20 mouse cellular contexts compared by ENCODE assay signal in the genomic region with DNA sequence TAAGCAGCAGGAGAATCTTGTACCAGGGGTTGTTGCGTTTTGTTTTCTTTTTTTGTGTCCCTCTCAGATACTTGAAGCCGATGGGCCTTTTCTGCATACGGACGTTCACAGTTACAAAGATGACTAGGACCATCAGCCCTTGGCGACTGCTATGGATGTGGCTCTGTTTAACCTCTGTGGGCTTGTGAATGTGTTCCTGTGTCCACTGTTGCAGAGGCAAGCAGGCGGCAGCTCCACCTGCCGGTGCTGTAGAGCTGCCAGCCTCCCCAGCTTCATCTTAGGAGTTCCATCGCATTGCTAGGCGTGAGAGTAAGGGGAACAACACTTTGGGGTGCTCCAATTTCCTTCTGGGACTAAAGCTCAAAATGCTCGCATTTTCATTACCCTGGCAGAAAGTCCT. TPM values are rescaled to one million over a fixed set of nuclear protein-coding genes. Genes with fewer than 3 reads are reported as not detected.
A peak's percentile ranks its signal among the peaks of the same experiment; 100 is the strongest.
DNase-seq lines count a peak whose midpoint lies in the region; ATAC-seq and TF ChIP-seq lines count a peak whose summit lies in the region.
"Had no signal": no experiment of that assay in that cellular context is flagged by ENCODE, and none has a peak within 500 bp of the region (broad histone marks: within the 10 kb centered on the region; RNA-seq: fewer than 3 reads in every experiment).

No protein-coding gene starts in this region.

- no peak for DNase-seq in frontal cortex, postnatal 25 days (ENCODE audit: low spot score in 2 of 2)
- no peak for DNase-seq in lung, postnatal 0 days (ENCODE audit: low spot score)
- no peak for DNase-seq in lung, postnatal 25 days (ENCODE audit: low spot score)
- DNase-seq in spleen, postnatal 36 days (ENCODE audit: low spot score in 2 of 2): no peak
- DNase-seq: adrenal gland, adult 8-10 months; forebrain, postnatal 0 days; heart, adult 18-20 months; kidney, postnatal 4 days; thymus, adult 2 months had no signal

- no peaks in the 10 kb centered on the region for H3K36me3 ChIP-seq in intestine, postnatal 0 days (ENCODE audit: control insufficient read depth, insufficient read depth)
- H3K36me3 ChIP-seq in intestine, embryonic 15.5 days: 0 out of 2 replicates have a peak, but pooled peaks cover 9% of the 10 kb centered on the region
- 0 out of 2 replicates have a peak, but pooled peaks cover 3% of the 10 kb centered on the region for H3K36me3 ChIP-seq in lung, postnatal 0 days (ENCODE audit: insufficient read depth, low read length)

- no peak for TF ChIP-seq EP300 in lung, postnatal 0 days (IDR thresholded peaks at IDR 0.05)

- no peaks in the 10 kb centered on the region for H3K4me1 ChIP-seq in intestine, postnatal 0 days (replicated peaks; ENCODE audit: control insufficient read depth, insufficient read depth, low read length)
- no peaks in the 10 kb centered on the region for H3K4me1 ChIP-seq in intestine, embryonic 15.5 days (replicated peaks)
- no peaks in the 10 kb centered on the region for H3K4me1 ChIP-seq in lung, postnatal 0 days (ENCODE audit: insufficient read depth, low read depth, low read length)
- no peaks in the 10 kb centered on the region for H3K4me1 ChIP-seq in cortical plate, adult 2 months (ENCODE audit: control insufficient read depth, insufficient read depth, low read length)
- H3K4me1 ChIP-seq: stomach, embryonic 15.5 days had no signal

- no peak for TF ChIP-seq POLR2A in cortical plate, adult 2 months (IDR thresholded peaks at IDR 0.05; ENCODE audit: extremely low read depth, insufficient read depth, low read length)

- TF ChIP-seq CTCF in intestine, postnatal 0 days (IDR thresholded peaks at IDR 0.05; ENCODE audit: low read depth): peak; percentile 12; the same call in 1 of the 2 replicates
- peak; percentile 30 for TF ChIP-seq CTCF in lung, postnatal 0 days (IDR thresholded peaks at IDR 0.05)
- TF ChIP-seq CTCF in cortical plate, adult 2 months (IDR thresholded peaks at IDR 0.05; ENCODE audit: extremely low read depth, insufficient read depth, low read length): peak; percentile 22; the same call in 1 of the 2 replicates

- H3K9ac ChIP-seq in intestine, postnatal 0 days (ENCODE audit: low read depth, low read length): no peak overlapping the region
- no peak overlapping the region for H3K9ac ChIP-seq in intestine, embryonic 15.5 days
- no peak overlapping the region for H3K9ac ChIP-seq in lung, postnatal 0 days (replicated peaks; ENCODE audit: low read depth)
- H3K9ac ChIP-seq: embryonic facial prominence, embryonic 15.5 days; forebrain, postnatal 0 days; kidney, embryonic 15.5 days; lung, embryonic 15.5 days; stomach, embryonic 15.5 days had no signal

- H3K4me3 ChIP-seq in intestine, postnatal 0 days (ENCODE audit: low read depth, low read length): no peak overlapping the region
- no peak overlapping the region for H3K4me3 ChIP-seq in intestine, embryonic 15.5 days (replicated peaks)
- no peak overlapping the region for H3K4me3 ChIP-seq in lung, postnatal 0 days (ENCODE audit: low read depth, low read length)
- H3K4me3 ChIP-seq in cortical plate, adult 2 months (ENCODE audit: insufficient read depth, low read length): no peak overlapping the region
- H3K4me3 ChIP-seq: embryonic facial prominence, embryonic 15.5 days; kidney, embryonic 15.5 days; limb, embryonic 10.5 days; lung, embryonic 15.5 days; stomach, embryonic 15.5 days had no signal

- no peak overlapping the region for H3K4me2 ChIP-seq in intestine, postnatal 0 days (replicated peaks; ENCODE audit: low read depth)
- no peak overlapping the region for H3K4me2 ChIP-seq in intestine, embryonic 15.5 days (replicated peaks)
- H3K4me2 ChIP-seq in lung, postnatal 0 days (replicated peaks; ENCODE audit: low read depth, low read length): no peak overlapping the region
- H3K4me2 ChIP-seq: embryonic facial prominence, embryonic 15.5 days; kidney, embryonic 15.5 days; lung, embryonic 15.5 days; midbrain, embryonic 11.5 days; stomach, embryonic 15.5 days had no signal

- no peaks in the 10 kb centered on the region for H3K27me3 ChIP-seq in intestine, postnatal 0 days (replicated peaks; ENCODE audit: control insufficient read depth, insufficient read depth, low read length)
- no peaks in the 10 kb centered on the region for H3K27me3 ChIP-seq in intestine, embryonic 15.5 days (replicated peaks)
- no peaks in the 10 kb centered on the region for H3K27me3 ChIP-seq in lung, postnatal 0 days (replicated peaks; ENCODE audit: insufficient read depth, low read length)
- H3K27me3 ChIP-seq: embryonic facial prominence, embryonic 15.5 days; kidney, embryonic 15.5 days; lung, embryonic 15.5 days; stomach, embryonic 15.5 days had no signal

- 89% methylated on average over 10 of the region's 10 CpGs for WGBS in intestine, postnatal 0 days
- WGBS in intestine, embryonic 15.5 days: 85% methylated on average over 10 of the region's 10 CpGs
- WGBS in lung, postnatal 0 days: 81% methylated on average over 10 of the region's 10 CpGs

- H3K9me3 ChIP-seq in intestine, postnatal 0 days (ENCODE audit: control insufficient read depth): no peaks in the 10 kb centered on the region
- no peaks in the 10 kb centered on the region for H3K9me3 ChIP-seq in intestine, embryonic 15.5 days
- H3K9me3 ChIP-seq in lung, postnatal 0 days (ENCODE audit: low read length): no peaks in the 10 kb centered on the region
- H3K9me3 ChIP-seq: embryonic facial prominence, embryonic 15.5 days; kidney, embryonic 15.5 days; limb, embryonic 10.5 days; lung, embryonic 15.5 days; stomach, embryonic 15.5 days had no signal

- no peak overlapping the region for H3K27ac ChIP-seq in intestine, postnatal 0 days (ENCODE audit: low read depth, low read length)
- H3K27ac ChIP-seq in intestine, embryonic 15.5 days: no peak overlapping the region
- H3K27ac ChIP-seq in lung, postnatal 0 days (ENCODE audit: low read length): no peak overlapping the region
- H3K27ac ChIP-seq in cortical plate, adult 2 months (ENCODE audit: insufficient read depth, low read length): no peak overlapping the region
- H3K27ac ChIP-seq: embryonic facial prominence, embryonic 15.5 days; kidney, embryonic 15.5 days; limb, embryonic 10.5 days; stomach, embryonic 15.5 days had no signal

- ATAC-seq in frontal cortex, adult (ENCODE audit: low TSS enrichment): peak; percentile 62; the same call in 1 of the 2 replicates
- no peak for ATAC-seq in intestine, postnatal 0 days
- ATAC-seq in intestine, embryonic 15.5 days: no peak
- no peak for ATAC-seq in lung, postnatal 0 days
- ATAC-seq: forebrain, postnatal 0 days; inflammation-experienced regulatory T-cells, adult 6 months had no signal

RNA-seq across cellular contexts. Expression of a gene that starts 3.7 kb away (rescaled TPM):
- 38.0 and 39.4 TPM in 2 replicates for polyA plus RNA-seq in intestine, postnatal 0 days (2015; fragmentation: Nextera tagmentation; extraction: Ambion mirVana)
- 106 and 109 TPM in 2 replicates for polyA plus RNA-seq in intestine, embryonic 15.5 days (2015; fragmentation: Nextera tagmentation; extraction: Ambion mirVana)
- polyA plus RNA-seq in lung, postnatal 0 days (2015; fragmentation: Nextera tagmentation; extraction: Ambion mirVana): 130 and 134 TPM in 2 replicates
- 27.9 and 31.8 TPM in 2 replicates for polyA plus RNA-seq in cortical plate, adult 2 months (2012; rRNA removed)
- polyA plus RNA-seq: inflammation-experienced regulatory T-cells, adult 6 months had no signal

RNA-seq across cellular contexts. Expression of a gene that starts 37.9 kb away (rescaled TPM):
- polyA plus RNA-seq in intestine, postnatal 0 days (2015; fragmentation: Nextera tagmentation; extraction: Ambion mirVana): 8.1 TPM in 2 replicates
- polyA plus RNA-seq in intestine, embryonic 15.5 days (2015; fragmentation: Nextera tagmentation; extraction: Ambion mirVana): 20.9 and 23.5 TPM in 2 replicates
- polyA plus RNA-seq in lung, postnatal 0 days (2015; fragmentation: Nextera tagmentation; extraction: Ambion mirVana): 20.5 and 21.5 TPM in 2 replicates
- polyA plus RNA-seq in cortical plate, adult 2 months (2012; rRNA removed): 30.5 and 34.0 TPM in 2 replicates
